Mouse (Mus musculus): ENCODE data around the gene Slc25a36.

Slc25a36 gene

DNA sequence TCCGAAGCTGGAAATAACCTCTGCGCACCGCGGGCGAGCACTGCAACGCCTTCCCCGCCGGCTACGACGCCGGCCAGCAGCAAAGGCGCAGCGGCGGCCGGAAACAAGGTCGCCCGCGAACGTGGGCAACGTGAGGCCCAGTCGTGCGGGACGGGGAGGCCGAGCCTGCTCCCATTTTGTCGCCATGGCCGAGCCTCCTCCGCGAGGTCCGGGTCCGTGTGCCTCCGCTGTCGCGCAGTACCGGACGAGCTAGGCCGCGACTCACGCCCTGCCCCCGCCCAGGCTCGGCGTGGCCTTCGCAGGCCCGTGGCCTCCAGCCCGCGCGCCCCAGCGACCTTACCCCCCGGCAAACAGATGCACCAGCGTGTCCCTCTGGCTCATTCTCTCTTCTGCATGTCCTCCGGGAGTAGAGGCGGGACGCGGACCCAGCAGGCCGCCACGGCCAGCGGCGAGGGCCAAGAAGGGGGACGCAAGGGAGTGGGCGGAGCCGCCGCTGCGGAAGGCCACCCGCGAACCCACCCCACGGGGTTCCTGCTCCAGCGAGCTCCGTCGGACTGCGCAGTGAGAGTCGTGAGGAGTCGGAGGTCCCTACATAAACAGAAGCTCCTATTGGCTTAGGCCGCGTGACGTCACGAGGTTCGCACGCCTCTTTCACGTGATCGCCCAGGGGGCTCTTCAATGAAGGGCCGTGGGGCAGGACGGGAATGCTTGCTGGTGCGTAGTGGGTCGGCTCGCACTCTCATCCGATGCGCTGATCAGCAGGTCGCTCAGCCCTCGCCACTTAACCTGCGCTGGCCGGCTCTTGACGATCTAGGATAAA, at the start of gene Slc25a36:
Gene Slc25a36 (minus strand): TSS at position 587 of the 820 bp plus-strand sequence.
- DNase-seq (ENCODE audit: low spot score): peak; percentile 98

DNA sequence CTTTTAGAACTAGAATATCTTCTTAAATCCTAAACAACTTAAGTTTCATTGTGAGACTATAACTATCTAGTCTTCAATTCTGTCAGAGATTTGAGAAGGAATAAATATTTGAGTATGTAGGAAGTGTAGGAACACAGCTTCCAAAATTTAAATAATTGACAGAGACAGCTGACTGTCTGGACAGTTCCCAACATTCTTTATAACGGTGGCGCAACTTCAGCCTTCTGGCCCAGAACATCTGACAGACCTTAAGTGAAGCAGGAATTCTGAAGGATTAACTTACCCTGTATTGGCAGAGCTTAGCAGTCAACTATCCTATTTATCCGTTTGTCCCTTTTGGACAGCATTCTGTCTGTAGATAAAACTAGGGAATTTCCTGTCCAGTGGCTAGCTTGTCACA, 47.5 kb upstream of the Slc25a36 start:
- no peak for DNase-seq (ENCODE audit: low spot score)

DNA sequence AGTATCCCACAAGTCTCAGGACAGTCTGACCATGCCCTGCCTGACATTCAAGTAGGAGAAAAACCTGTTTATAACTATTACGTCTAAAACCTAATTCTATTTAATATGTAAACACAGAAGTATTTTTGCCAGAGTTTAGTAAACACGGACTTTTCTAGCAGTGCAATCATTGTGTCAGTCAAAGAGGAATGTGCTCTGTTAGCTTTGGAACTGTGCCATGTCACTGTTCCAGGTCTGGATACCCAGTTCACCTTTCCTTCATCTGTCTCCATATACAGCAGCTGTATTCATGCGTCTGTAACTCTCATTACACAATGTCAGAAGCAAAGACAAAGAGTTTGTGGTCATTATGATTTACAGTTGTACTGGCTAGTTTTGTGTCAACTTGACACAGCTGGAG, 45.0 kb upstream of the Slc25a36 start:
- DNase-seq (ENCODE audit: low spot score): no peak

DNA sequence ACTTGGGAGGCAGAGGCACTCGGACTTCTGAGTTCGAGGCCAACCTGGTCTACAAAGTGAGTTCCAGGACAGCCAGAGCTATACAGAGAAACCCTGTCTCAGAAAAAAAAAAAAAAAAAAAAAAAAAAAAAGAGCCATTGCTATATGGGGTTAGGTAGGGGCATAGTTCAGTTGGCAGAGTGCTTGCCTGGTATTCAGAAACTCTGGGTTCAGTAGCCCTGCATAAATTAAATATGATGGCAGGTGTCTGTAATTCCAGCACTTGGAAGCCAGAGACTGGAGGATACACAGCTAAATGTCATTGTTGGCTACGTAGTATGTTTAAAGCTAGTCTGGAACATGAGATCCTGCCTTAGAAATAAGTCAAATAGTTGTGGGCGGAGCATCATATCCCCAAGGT, 44.0 kb upstream of the Slc25a36 start:
- no peak for DNase-seq (ENCODE audit: low spot score)

DNA sequence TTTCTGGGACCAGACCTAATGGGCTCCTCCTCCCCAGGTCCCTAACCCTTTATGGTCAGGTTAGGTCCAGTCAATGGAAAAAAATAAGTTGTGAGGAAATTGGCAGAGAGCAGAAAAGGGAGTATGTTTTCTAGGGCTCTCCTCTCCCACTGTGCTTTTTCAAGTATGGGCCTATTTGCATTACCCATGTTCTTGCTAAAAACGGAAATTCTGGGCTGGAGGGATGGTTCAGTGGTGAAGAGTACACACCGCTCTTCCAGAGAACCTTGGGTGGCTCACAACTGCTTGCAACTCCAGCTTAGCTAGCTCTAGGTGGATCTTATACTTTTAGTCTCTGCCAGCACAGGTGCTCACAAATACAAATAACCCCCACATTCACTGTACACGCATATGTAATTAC, 42.0 kb upstream of the Slc25a36 start:
- no peak for DNase-seq (ENCODE audit: low spot score)

DNA sequence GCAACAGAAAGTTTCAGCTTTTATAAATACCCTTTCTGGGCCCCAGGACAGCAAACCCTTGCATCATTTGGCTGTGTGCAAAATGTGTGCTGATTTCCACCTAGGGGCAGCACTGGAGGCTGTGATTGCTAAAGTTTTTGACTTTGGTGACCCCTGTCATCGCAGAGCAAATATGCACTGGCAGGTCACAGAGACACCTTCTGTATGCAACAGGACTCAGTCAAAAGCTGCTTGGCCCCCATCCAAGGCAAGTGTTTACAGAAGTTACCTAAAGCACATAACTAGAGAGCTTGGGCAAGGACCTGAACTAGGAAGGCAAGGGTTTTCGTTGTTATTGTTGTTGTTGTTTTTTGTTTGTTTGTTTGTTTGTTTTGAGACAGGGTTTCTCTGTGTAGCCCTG, 36.3 kb upstream of the Slc25a36 start:
- peak; percentile 55 for DNase-seq (ENCODE audit: low spot score)

DNA sequence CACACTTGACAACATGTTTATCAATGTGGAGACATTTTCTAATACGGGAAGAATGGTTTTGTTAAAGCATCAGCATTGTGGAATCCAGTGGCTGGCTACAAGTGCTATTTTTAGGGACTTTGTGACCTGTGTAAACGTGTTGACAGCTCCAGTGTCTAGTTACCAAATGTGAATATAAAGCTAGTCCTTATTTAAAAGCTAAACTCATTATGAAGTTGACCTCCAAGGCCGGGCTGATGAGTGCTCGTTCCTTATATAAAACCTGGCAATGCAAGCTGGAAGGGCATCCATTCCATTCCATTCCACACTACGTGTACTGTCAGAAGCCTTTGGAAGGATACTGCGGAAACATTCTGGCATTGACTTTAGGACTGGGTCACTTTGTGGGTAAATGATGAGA, 34.4 kb upstream of the Slc25a36 start:
- DNase-seq (ENCODE audit: low spot score): no peak

DNA sequence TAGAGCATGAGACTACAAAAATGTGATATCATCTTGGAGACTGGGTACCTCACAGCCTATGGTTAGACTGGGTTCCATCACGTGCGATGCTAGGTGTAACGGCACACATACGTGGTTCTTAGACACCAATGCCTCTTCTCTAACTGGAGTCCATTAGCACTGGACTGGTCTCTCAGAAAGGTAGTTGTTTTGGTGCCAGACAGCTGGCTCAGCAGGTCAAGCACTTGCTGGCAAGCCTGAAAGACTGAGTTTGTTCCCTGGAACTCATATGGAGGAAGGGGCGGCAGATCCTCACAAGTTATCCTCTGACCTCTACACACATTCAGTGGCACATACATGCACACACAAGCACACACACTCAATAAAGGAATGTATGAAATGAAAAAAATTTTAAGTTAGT, 32.5 kb upstream of the Slc25a36 start:
- DNase-seq (ENCODE audit: low spot score): no peak

DNA sequence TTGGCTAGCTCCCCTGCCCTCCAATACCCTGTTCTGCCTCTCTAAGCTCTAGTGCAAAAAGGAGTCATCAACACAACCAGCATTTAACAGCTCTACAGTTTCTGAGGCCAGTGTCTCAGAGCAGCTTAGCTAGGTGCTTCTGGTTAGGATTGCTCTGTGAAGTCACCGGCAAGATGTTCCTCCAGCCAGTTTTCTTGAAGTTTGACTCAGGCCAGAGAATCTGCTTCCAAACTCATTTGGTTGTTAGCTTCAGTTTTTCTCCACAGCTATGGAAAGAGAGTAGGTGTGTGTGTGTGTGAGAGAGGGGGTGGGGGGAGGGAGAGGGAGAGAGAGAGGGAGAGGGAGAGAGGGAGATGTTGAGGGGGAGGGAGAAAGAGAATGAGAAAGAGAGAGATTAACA, 31.6 kb upstream of the Slc25a36 start:
- DNase-seq (ENCODE audit: low spot score): no peak

DNA sequence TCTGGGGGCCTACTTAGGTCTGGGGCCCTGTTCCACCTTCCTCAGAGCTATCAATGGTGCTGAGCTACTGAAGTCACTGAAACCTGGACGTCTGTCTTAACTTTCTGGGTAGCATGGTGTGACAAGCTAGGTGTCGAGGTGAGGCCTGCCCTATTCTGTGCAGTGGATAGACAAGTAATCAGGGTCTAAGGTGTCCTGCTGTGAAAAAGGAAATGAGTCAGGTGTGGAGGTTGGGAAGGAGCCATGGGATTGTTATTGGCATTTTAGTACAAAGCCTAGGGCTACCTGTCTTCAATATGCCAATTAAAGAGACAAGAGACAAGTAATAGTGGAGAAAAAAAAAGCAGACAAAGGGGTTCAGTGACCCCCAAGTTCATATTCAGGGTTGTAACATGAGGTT, 30.8 kb upstream of the Slc25a36 start:
- no peak for DNase-seq (ENCODE audit: low spot score)

DNA sequence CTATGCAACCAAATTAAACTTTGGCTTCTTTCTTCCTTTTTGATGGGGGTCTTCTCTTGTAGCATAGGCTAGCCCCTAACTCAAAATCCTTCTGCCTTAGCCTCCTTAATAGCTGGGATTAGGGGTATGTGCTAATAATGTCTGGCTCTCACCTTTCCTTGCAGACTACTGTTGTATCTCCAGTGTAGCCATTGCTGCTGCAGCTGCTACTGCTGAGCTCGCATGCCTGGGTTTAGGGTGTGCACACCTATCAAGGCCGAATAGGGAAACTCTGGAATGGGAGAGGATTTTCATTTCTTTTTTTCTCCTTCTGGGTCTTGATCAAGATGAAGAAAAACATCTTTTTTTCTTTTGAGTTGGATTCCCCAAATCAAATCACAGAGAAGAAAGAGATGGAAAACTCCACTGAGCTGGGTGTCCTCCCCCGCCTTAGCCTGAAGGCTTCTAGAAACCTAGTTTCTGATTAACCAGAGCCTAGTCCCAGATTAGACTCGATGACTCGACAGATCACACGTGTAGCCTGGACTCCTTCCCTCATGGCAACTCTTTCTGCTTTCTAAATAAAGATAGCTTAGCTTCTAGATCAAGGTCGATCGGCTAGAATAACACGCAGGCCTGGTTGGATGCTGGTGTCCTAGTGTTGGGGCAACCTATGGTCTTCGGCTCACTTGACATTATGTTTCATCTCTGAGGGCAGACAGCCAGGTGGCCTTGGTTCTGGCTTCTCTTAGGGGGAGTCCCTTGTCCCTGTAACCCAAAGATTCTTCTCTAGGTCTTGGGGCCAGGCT, 29.4 kb upstream of the Slc25a36 start:
- peak; percentile 66 for DNase-seq (ENCODE audit: low spot score)

DNA sequence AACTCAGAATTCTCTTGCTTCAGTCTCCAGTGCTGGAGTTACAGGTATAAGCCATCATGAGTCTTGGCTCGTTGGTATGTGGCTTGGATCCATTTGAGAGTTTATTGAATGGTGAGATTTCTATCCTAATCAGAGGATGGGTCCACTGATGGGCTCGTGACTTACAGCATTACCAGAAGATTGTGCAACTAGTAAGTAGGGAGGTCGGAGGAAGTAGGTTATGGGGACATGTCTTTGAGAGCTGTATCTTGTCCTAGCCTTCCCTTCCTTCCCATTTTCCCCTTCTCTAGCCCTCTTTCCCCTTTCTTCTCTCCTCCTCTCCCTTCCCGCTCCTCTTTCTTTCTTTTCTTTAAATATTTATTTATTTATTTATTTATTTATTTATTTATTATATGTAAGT, 26.7 kb upstream of the Slc25a36 start:
- no peak for DNase-seq (ENCODE audit: low spot score)

DNA sequence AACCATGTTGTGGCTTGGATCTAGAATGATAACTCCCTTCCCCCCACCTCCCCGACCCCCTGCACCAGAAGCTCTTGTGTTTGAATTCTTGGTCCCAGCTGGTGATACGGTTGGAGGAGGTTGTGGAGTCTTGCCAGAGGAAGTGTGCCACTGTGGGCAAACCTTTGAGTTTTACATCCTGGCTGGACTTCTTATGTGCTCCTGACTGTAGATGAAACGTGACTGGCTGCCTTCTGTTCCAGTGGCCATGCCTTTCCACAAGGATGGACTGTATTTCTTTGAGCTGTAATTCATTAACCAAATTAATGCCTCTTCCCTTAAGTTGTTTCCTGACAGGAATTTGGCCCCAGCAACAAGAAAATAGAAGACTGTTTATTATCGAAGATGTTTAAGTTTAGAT, 26.2 kb upstream of the Slc25a36 start:
- no peak for DNase-seq (ENCODE audit: low spot score)

DNA sequence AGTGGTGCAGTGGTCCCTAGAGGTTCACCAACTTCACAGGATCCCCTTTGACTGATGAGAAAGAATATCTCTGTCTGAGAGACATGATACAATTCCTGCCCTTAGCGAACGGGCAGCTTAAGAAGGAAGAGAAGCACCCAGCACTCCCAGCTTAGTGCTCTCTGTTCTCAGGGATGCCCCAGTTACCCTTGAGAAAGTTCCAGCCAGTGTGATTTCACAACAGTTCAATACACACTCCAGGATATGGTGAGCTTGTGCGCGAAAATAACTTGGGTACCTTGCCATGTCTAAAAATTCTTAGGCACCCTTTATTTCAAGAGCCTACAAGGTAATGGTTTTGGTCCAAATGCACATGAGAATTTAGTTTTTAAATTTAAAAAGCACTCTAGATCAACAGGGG, 24.9 kb upstream of the Slc25a36 start:
- DNase-seq (ENCODE audit: low spot score): no peak

DNA sequence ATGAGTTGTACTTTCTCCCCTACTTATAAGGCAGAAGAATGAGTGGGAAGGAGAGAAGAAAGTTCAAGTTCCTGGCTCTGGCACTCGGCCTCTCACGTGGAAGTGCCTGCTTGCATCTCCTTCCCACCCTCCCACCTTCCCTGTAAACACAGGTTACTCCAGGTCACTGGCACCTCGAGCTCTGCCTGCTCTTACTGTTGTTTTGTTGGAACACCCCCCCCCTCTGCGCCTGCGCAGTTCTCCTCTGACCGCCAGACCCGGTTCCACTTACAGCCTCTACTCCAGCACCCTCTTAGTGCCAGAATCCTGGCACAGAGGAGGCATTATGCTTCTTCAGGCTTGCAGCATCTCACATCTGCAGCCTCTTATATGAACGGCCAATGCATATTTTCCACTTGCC, 22.2 kb upstream of the Slc25a36 start:
- no peak for DNase-seq (ENCODE audit: low spot score)

DNA sequence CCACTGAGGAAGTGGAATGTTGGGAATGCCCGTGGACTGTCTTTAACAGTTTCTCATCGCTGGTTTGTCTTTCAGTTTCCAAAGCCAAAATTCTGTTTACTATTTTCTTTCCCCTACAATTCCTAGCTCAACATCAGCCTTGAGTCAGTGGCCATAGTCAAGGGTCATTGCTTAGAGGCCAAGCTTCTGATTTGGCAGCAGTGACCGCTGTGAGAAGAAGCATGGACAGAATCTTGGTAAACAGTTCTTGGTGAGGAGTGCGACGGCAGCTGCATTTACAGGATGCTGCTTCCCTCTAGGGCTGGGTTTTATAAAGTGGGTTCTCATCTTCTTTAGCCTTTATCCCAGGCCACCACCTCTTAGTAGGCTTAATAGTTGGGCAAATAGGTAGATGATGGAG, 19.0 kb upstream of the Slc25a36 start:
- DNase-seq (ENCODE audit: low spot score): no peak

DNA sequence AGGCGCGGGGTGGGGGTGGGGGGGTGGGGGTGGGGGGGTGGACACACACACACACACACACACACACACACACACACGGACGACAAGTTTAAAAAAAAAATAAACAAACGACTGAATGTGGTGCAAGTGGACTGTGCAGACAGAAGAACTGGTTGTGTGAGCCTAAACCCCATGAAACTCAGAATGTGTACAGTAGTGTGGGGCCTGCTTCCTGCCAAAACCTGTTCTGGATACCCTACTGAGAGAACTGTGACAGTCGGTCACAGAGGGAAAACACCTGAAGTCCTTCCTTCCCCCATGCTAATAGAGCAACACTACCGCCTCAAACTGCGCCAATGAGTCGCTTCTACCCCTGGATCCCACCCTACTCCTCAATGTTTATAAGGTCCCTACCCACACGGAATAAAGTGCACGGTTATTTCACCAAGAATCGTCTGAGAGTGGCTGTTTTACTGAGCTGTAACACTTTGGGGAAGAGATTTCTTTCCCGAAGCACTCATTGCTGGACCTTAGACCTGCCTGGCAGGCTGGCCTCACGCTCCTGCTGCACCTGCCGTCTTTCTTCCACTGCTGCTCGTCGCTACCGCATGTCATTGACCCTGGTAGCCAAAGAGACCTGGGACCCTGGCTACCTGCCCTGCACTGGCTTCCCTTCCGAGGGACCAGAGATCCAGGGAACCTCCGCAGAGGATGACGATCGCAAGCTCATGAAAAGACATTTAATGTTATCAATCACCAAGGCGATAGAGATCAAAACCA, 13.2 kb upstream of the Slc25a36 start:
- no peak for DNase-seq (ENCODE audit: low spot score)

DNA sequence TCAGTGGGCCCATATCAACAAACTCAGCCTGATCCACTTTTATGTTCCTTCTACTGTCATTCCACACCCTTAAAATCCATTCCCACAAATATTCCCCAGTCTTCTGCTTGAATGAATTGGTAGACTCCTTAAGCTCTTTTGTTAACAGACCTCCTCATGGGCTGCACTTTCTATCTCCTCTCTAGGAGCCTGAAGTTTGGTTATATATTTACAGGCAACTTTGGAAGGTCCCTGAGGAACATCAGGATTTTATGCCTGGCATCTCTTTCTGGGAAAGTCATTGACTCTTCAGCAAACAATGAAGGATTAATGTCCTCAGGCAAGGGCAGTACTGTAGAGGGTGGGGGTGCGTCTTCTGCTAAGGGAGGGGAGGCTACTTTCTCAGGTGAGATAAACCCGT, 10.5 kb upstream of the Slc25a36 start:
- DNase-seq (ENCODE audit: low spot score): no peak

DNA sequence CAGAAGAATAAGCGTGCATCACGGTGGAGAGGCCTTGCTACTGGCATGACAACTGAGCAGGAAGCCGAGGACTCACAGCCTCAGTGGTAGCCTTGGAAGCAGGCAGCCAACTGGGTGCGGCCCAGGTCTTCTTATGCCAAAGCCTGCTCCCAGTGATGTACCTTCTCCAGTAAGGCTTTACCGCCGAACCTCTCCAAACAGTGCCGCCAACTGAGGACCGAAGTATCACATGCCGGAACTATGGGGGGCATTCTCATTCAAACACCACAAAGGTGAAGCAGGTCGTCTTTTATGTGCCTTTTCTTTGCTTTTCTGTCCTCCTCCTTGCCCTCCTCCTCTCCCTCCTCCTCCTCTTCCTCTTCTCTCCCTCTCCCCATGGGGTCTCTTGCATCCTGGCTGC, 3.3 kb upstream of the Slc25a36 start:
- DNase-seq (ENCODE audit: low spot score): no peak

DNA sequence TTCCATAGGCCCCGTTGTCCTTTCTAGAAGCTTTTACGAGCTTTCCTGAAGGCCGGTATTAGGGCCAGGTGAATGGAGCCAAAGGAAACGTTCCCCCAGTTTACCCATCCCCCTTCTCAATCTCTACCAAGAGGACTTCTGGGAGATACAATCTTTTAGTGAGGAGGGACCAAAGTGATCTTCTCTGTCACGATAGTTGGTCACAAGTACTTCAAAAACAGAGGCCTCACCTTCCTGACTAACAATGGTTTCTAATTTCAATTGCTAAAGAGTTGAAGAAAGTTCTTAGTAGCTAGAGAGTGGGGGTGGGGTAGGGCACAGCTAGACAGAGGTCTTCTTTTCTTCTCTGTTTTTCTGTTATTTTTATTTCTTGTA, 2.6 kb upstream of the Slc25a36 start:
- no peak for DNase-seq (ENCODE audit: low spot score)

DNA sequence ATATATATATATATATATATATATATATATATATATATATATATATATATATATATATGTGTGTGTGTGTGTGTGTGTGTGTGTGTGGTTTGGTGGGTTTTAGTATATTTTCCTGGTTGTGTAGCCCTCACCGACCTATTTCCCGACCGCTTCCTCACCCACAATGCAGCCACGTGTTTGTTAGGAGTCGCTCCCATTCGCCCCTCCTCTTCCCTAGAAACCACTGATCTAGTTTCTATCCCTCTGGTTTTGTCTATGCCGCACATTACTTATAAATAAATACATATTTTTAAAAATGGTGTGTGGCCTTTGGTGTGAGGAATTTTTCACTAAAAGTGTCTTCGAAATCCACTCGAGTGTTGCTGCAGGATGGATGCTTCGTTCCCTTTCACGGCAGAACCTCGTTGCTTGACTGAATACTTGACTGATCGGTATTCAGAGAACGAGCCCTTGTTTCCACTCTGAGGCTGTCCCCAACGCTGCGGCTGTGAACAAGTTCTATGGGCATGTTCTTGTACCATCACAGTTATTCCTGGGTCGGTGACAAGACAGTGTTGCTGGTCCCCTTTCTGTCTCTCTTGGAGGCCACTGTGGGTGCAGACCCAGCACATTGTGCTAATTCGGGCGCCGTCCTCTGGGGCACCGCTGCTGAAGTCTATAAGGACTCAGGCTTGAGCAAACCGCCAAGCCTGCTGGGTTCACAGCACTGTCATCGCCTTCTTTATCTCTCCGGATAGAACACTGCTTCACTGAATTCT, 2.0 kb upstream of the Slc25a36 start:
- DNase-seq (ENCODE audit: low spot score): no peak

DNA sequence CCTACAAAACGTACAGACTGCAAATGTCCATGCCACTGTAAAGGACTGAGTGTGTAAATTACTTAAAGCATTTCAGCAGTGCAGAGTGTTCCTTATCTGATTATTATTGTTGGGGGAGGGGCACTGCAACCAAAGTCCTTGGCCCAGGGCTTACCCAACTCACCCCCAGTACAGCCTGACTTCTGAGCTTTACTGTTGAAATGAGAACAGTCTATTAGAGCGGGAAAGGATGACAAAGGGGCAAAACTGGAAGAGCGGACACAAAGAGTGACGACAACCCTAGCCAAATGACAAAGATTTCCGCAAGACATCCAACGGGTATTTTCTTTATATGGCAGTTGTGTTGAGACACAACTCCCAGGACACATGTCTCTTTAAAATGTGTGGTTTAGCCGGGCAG, 1.3 kb upstream of the Slc25a36 start:
- peak; percentile 67 for DNase-seq (ENCODE audit: low spot score)
